Mouse (Mus musculus): Measurements from ENCODE around the gene Gipr. TPM values are rescaled to one million over a fixed set of nuclear protein-coding genes. Genes with fewer than 3 reads are reported as not detected.
A peak's percentile ranks its signal among the peaks of the same experiment; 100 is the strongest.

Gipr gene
- polyA plus RNA-seq, 1 experiment: 1.2 TPM

GRCm38 (mm10) chr7:19166990-19167389, 1.1 kb upstream of the Gipr start:
- H3K9me3 ChIP-seq: peaks cover 12% of the 10 kb centered on the region
- peaks cover 72% of the 10 kb centered on the region for H3K27me3 ChIP-seq (replicated peaks)
- H3K4me3 ChIP-seq (replicated peaks): no peak overlapping the region
- TF ChIP-seq FLI1 (IDR thresholded peaks at IDR 0.05; ENCODE audit: low read length) (no peak), GATA1 (IDR thresholded peaks at IDR 0.05; ENCODE audit: borderline replicate concordance, low read length) (no peak)
- no peaks in the 10 kb centered on the region for H3K36me3 ChIP-seq (replicated peaks; ENCODE audit: low read length)
- H3K4me1 ChIP-seq: peaks cover 65% of the 10 kb centered on the region

GRCm38 (mm10) chr7:19164978-19165377, 949 bp downstream of the Gipr start:
- TF ChIP-seq FLI1 (IDR thresholded peaks at IDR 0.05; ENCODE audit: low read length) (no peak), GATA1 (IDR thresholded peaks at IDR 0.05; ENCODE audit: borderline replicate concordance, low read length) (no peak)
- peaks cover 62% of the 10 kb centered on the region for H3K4me1 ChIP-seq
- H3K9me3 ChIP-seq: peaks cover 12% of the 10 kb centered on the region
- no peaks in the 10 kb centered on the region for H3K36me3 ChIP-seq (replicated peaks; ENCODE audit: low read length)
- peaks cover 75% of the 10 kb centered on the region for H3K27me3 ChIP-seq (replicated peaks)
- H3K4me3 ChIP-seq (replicated peaks): peak overlapping the region; percentile 85

- TF ChIP-seq GATA1 (IDR thresholded peaks at IDR 0.05; ENCODE audit: borderline replicate concordance, low read length): no peak
- TF ChIP-seq FLI1 (IDR thresholded peaks at IDR 0.05; ENCODE audit: low read length): no peak
- Histone ChIP-seq H3K4me1 (peaks cover 62% of the 10 kb centered on the region), H3K36me3 (replicated peaks; ENCODE audit: low read length) (no peaks in the 10 kb centered on the region), H3K27me3 (replicated peaks) (peaks cover 76% of the 10 kb centered on the region), H3K4me3 (replicated peaks) (peak overlapping the region; percentile 85), H3K9me3 (peaks cover 12% of the 10 kb centered on the region)
Measured at GRCm38 (mm10) chr7:19164189-19164588, 1.7 kb downstream of the Gipr start.

- peaks cover 12% of the 10 kb centered on the region for H3K9me3 ChIP-seq
- TF ChIP-seq GATA1 (IDR thresholded peaks at IDR 0.05; ENCODE audit: borderline replicate concordance, low read length) (no peak), FLI1 (IDR thresholded peaks at IDR 0.05; ENCODE audit: low read length) (no peak)
- H3K4me1 ChIP-seq: peaks cover 60% of the 10 kb centered on the region
- peak overlapping the region; percentile 6 for H3K4me3 ChIP-seq (replicated peaks)
- H3K36me3 ChIP-seq (replicated peaks; ENCODE audit: low read length): no peaks in the 10 kb centered on the region
- peaks cover 77% of the 10 kb centered on the region for H3K27me3 ChIP-seq (replicated peaks)
Measured at GRCm38 (mm10) chr7:19163752-19164151, 2.2 kb downstream of the Gipr start.

- Histone ChIP-seq H3K4me3 (replicated peaks) (no peak overlapping the region), H3K36me3 (replicated peaks; ENCODE audit: low read length) (no peaks in the 10 kb centered on the region), H3K9me3 (peaks cover 12% of the 10 kb centered on the region), H3K4me1 (peaks cover 53% of the 10 kb centered on the region), H3K27me3 (replicated peaks) (peaks cover 72% of the 10 kb centered on the region)
- no peak for TF ChIP-seq FLI1 (IDR thresholded peaks at IDR 0.05; ENCODE audit: low read length)
- no peak for TF ChIP-seq GATA1 (IDR thresholded peaks at IDR 0.05; ENCODE audit: borderline replicate concordance, low read length)
Measured at GRCm38 (mm10) chr7:19162928-19163327, 3.0 kb downstream of the Gipr start.

GRCm38 (mm10) chr7:19160115-19160514, 5.8 kb downstream of the Gipr start:
- Histone ChIP-seq H3K36me3 (replicated peaks; ENCODE audit: low read length) (peaks cover 22% of the 10 kb centered on the region), H3K27me3 (replicated peaks) (peaks cover 56% of the 10 kb centered on the region), H3K4me1 (peaks cover 47% of the 10 kb centered on the region), H3K9me3 (no peaks in the 10 kb centered on the region), H3K4me3 (replicated peaks) (peak overlapping the region; percentile 78)
- TF ChIP-seq FLI1 (IDR thresholded peaks at IDR 0.05; ENCODE audit: low read length): no peak
- no peak for TF ChIP-seq GATA1 (IDR thresholded peaks at IDR 0.05; ENCODE audit: borderline replicate concordance, low read length)

GRCm38 (mm10) chr7:19159411-19159810, 6.5 kb downstream of the Gipr start:
- peaks cover 40% of the 10 kb centered on the region for H3K4me1 ChIP-seq
- peak overlapping the region; percentile 57 for H3K4me3 ChIP-seq (replicated peaks)
- H3K9me3 ChIP-seq: no peaks in the 10 kb centered on the region
- H3K27me3 ChIP-seq (replicated peaks): peaks cover 50% of the 10 kb centered on the region
- TF ChIP-seq FLI1 (IDR thresholded peaks at IDR 0.05; ENCODE audit: low read length) (no peak), GATA1 (IDR thresholded peaks at IDR 0.05; ENCODE audit: borderline replicate concordance, low read length) (no peak)
- H3K36me3 ChIP-seq (replicated peaks; ENCODE audit: low read length): peaks cover 29% of the 10 kb centered on the region

- Histone ChIP-seq H3K4me1 (peaks cover 36% of the 10 kb centered on the region), H3K36me3 (replicated peaks; ENCODE audit: low read length) (peaks cover 37% of the 10 kb centered on the region), H3K4me3 (replicated peaks) (no peak overlapping the region), H3K9me3 (no peaks in the 10 kb centered on the region), H3K27me3 (replicated peaks) (peaks cover 43% of the 10 kb centered on the region)
- no peak for TF ChIP-seq FLI1 (IDR thresholded peaks at IDR 0.05; ENCODE audit: low read length)
- no peak for TF ChIP-seq GATA1 (IDR thresholded peaks at IDR 0.05; ENCODE audit: borderline replicate concordance, low read length)
Measured at GRCm38 (mm10) chr7:19158601-19159000, 7.3 kb downstream of the Gipr start.

- TF ChIP-seq GATA1 (IDR thresholded peaks at IDR 0.05; ENCODE audit: borderline replicate concordance, low read length) (no peak), FLI1 (IDR thresholded peaks at IDR 0.05; ENCODE audit: low read length) (no peak)
- Histone ChIP-seq H3K4me1 (peaks cover 35% of the 10 kb centered on the region), H3K9me3 (no peaks in the 10 kb centered on the region), H3K36me3 (replicated peaks; ENCODE audit: low read length) (peaks cover 49% of the 10 kb centered on the region), H3K4me3 (replicated peaks) (peak overlapping the region; percentile 77), H3K27me3 (replicated peaks) (peaks cover 30% of the 10 kb centered on the region)
Measured at GRCm38 (mm10) chr7:19157160-19157800, 8.6 kb downstream of the Gipr start.

GRCm38 (mm10) chr7:19155825-19156475, 10.0 kb downstream of the Gipr start:
- Histone ChIP-seq H3K27me3 (replicated peaks) (peaks cover 20% of the 10 kb centered on the region), H3K4me3 (replicated peaks) (no peak overlapping the region), H3K36me3 (replicated peaks; ENCODE audit: low read length) (peaks cover 61% of the 10 kb centered on the region), H3K9me3 (no peaks in the 10 kb centered on the region), H3K4me1 (peaks cover 44% of the 10 kb centered on the region)
- no peak for TF ChIP-seq GATA1 (IDR thresholded peaks at IDR 0.05; ENCODE audit: borderline replicate concordance, low read length)
- no peak for TF ChIP-seq FLI1 (IDR thresholded peaks at IDR 0.05; ENCODE audit: low read length)
